Mouse (Mus musculus): ENCODE measurements around the gene Ankrd33b. TPM values are rescaled to one million over a fixed set of nuclear protein-coding genes. Genes with fewer than 3 reads are reported as not detected.

Ankrd33b gene
- total and polyA plus RNA-seq, 2 experiments from 2014 or later: 1.6 TPM

DNA sequence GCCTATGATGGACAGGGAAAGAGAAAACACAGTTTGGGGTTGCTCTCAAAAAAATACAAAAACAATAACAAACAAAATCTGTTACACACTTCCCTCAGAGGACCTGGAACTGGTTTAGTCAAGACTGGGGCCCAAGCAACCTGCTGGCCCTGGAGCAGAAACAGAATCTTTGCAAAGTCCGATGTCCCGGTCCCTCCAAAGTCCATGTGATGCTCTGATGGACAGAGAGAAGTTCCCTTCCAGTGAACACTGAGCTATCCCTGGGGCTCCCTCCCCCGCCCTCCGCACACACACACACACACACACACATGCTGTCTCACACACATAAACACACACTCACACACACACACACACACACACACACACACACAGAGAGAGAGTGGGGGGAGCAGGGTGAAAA is 28.5 kb upstream of the Ankrd33b start:
- ATAC-seq (no peak), DNase-seq (ENCODE audit: low spot score) (no peak)
- no peaks in the 10 kb centered on the region for H3K4me1 ChIP-seq (ENCODE audit: insufficient read depth, low read length)
- no peaks in the 10 kb centered on the region; the same call in 1 of the 2 replicates for H3K9me3 ChIP-seq (ENCODE audit: low read length)
- no peak overlapping the region for H3K4me3 ChIP-seq (ENCODE audit: low read length)
- no peak for TF ChIP-seq CTCF (IDR thresholded peaks at IDR 0.05; ENCODE audit: low read depth)
- no peaks in the 10 kb centered on the region for H3K27me3 ChIP-seq (ENCODE audit: insufficient read depth, low read length)
- H3K36me3 ChIP-seq (ENCODE audit: insufficient read depth, low read length): no peaks in the 10 kb centered on the region
- no peak overlapping the region for H3K9ac ChIP-seq (replicated peaks; ENCODE audit: low read length)
- H3K27ac ChIP-seq: no peak overlapping the region
- no peak overlapping the region for H3K4me2 ChIP-seq (ENCODE audit: low read depth, low read length)
- 93% methylated on average over 4 of the region's 4 CpGs for WGBS

DNA sequence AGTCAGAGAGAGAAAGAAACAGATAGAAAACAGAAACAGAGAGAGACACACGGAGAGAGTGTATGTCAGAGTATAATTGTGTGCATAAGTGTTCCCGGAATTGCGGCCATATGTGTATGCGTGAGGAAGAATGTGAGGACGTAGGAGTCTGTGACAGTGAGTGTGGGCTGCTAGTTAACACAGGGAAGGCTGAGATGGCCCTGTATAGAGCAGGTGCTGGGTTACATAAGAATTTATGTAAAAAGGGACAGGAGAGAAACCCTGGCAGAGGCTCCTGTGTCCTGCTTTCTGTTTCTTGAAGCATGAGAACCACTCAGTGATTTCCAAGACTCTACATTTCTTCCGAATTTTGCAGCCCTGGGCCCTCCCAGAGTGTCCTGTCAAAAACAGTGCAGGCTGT is 25.9 kb upstream of the Ankrd33b start:
- Histone ChIP-seq H3K4me3 (ENCODE audit: low read length) (no peak overlapping the region), H3K4me2 (ENCODE audit: low read depth, low read length) (no peak overlapping the region), H3K9ac (replicated peaks; ENCODE audit: low read length) (no peak overlapping the region), H3K4me1 (ENCODE audit: insufficient read depth, low read length) (no peaks in the 10 kb centered on the region), H3K36me3 (ENCODE audit: insufficient read depth, low read length) (no peaks in the 10 kb centered on the region), H3K9me3 (ENCODE audit: low read length) (no peaks in the 10 kb centered on the region; the same call in 1 of the 2 replicates), H3K27ac (no peak overlapping the region), H3K27me3 (ENCODE audit: insufficient read depth, low read length) (no peaks in the 10 kb centered on the region)
- TF ChIP-seq CTCF (IDR thresholded peaks at IDR 0.05; ENCODE audit: low read depth): no peak
- ATAC-seq (no peak), DNase-seq (ENCODE audit: low spot score) (no peak)
- WGBS: 84% methylated on average over 6 of the region's 6 CpGs

DNA sequence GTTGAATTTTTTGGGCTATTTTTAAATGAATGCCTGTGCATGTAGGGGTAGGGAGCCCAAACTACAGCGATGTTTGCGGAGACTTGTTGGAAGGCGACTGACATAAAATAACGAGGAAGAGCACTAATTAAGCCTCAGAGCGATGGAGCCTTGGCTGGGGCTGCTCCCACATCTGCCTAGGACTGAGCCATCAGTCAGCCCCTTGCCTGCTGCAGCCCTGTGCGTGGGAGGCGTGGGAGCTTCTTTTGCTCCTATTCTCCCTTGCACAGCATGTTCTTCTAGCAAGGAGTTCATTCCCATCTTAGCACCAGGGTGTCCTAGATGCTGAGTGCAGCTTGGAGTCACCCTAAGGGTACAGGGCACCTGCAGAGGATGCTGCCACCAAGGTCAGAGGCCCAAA is 25.2 kb upstream of the Ankrd33b start:
- 79% methylated on average over 7 of the region's 7 CpGs for WGBS
- ATAC-seq: no peak
- Histone ChIP-seq H3K9ac (replicated peaks; ENCODE audit: low read length) (no peak overlapping the region), H3K4me3 (ENCODE audit: low read length) (no peak overlapping the region), H3K9me3 (ENCODE audit: low read length) (no peaks in the 10 kb centered on the region; the same call in 1 of the 2 replicates), H3K27ac (no peak overlapping the region), H3K27me3 (ENCODE audit: insufficient read depth, low read length) (no peaks in the 10 kb centered on the region), H3K4me2 (ENCODE audit: low read depth, low read length) (no peak overlapping the region), H3K4me1 (ENCODE audit: insufficient read depth, low read length) (no peaks in the 10 kb centered on the region), H3K36me3 (ENCODE audit: insufficient read depth, low read length) (no peaks in the 10 kb centered on the region)
- DNase-seq (ENCODE audit: low spot score): no peak
- no peak for TF ChIP-seq CTCF (IDR thresholded peaks at IDR 0.05; ENCODE audit: low read depth)

DNA sequence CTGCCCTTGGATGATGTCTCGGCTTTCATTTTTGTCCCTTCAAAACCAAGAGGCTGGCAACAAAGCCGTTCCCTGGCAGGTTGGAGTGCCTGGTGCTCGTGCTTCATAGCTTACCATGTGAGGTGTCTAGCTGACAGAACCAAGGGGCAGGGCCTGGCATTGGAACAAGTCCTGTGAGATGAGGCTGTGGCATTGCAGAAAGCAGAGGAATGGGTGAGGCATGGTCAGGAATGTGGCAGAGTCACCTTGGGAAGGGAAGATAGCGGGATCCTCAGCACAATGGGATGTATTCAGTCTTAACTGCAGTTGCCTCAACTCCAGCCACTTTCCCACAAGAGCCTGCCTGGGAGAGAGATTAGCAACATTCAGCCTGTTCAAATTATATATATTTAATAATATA is 24.6 kb upstream of the Ankrd33b start:
- no peak for ATAC-seq
- Histone ChIP-seq H3K4me2 (ENCODE audit: low read depth, low read length) (no peak overlapping the region), H3K36me3 (ENCODE audit: insufficient read depth, low read length) (no peaks in the 10 kb centered on the region), H3K9ac (replicated peaks; ENCODE audit: low read length) (no peak overlapping the region), H3K9me3 (ENCODE audit: low read length) (no peaks in the 10 kb centered on the region; the same call in 1 of the 2 replicates), H3K27me3 (ENCODE audit: insufficient read depth, low read length) (no peaks in the 10 kb centered on the region), H3K27ac (no peak overlapping the region), H3K4me3 (ENCODE audit: low read length) (no peak overlapping the region), H3K4me1 (ENCODE audit: insufficient read depth, low read length) (no peaks in the 10 kb centered on the region)
- TF ChIP-seq CTCF (IDR thresholded peaks at IDR 0.05; ENCODE audit: low read depth): no peak
- DNase-seq (ENCODE audit: low spot score): no peak
- 88% methylated on average over 4 of the region's 4 CpGs for WGBS

DNA sequence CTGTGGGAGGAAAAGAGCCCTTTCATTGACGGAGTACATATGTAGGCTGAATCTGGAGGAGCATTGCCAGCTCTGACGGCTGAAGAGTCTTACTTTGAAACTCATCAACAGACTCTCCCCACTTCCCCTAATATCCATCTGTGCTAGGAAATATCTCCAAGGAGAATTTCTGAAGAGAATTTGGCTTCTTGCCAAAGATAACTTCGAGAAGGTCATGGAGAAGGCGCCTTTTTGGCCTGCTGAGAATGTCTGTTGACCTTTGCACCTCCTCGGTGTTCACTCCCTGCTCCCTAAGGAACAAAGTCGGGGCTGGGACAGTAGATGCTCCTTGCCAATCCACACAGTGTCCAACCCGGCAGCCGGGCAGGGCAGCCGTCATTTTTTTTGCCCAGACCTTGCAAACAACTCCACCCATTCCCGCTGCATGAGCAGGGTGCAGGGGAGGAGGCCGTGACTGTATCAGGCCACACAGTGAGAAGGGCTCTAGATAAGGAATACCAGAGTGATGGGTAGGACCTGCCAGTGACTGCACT is 14.5 kb upstream of the Ankrd33b start:
- Histone ChIP-seq H3K9ac (replicated peaks; ENCODE audit: low read length) (no peak overlapping the region), H3K27ac (no peak overlapping the region), H3K9me3 (ENCODE audit: low read length) (no peaks in the 10 kb centered on the region), H3K4me3 (ENCODE audit: low read length) (no peak overlapping the region), H3K4me2 (ENCODE audit: low read depth, low read length) (no peak overlapping the region), H3K4me1 (ENCODE audit: insufficient read depth, low read length) (no peaks in the 10 kb centered on the region), H3K36me3 (ENCODE audit: insufficient read depth, low read length) (no peaks in the 10 kb centered on the region), H3K27me3 (ENCODE audit: insufficient read depth, low read length) (no peaks in the 10 kb centered on the region)
- no peak for TF ChIP-seq CTCF (IDR thresholded peaks at IDR 0.05; ENCODE audit: low read depth)
- ATAC-seq (no peak), DNase-seq (ENCODE audit: low spot score) (no peak)
- WGBS: 53% methylated on average over 11 of the region's 11 CpGs

DNA sequence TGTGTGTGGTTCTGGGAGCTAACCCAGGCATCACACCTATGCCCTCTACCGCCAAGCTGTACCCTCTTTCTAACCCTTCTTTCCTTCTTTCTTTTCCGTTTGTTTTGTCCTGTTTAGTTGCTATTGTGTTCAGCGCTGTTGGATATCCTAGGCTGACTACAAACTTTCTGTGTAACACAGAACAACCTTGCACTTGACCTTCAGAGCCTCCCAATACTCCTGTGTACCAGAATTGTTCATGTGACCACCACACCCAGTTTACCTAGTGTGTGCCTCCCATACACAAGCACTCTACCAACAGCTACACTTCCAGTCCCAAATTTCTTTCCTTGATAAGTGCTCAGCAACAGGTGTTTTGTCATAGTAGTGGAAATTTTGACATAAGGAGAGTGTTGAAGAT is 11.9 kb upstream of the Ankrd33b start:
- no peak overlapping the region for H3K4me3 ChIP-seq (ENCODE audit: low read length)
- no peaks in the 10 kb centered on the region for H3K4me1 ChIP-seq (ENCODE audit: insufficient read depth, low read length)
- no peak for DNase-seq (ENCODE audit: low spot score)
- no peak overlapping the region for H3K9ac ChIP-seq (replicated peaks; ENCODE audit: low read length)
- no peaks in the 10 kb centered on the region for H3K36me3 ChIP-seq (ENCODE audit: insufficient read depth, low read length)
- no peak overlapping the region for H3K4me2 ChIP-seq (ENCODE audit: low read depth, low read length)
- no peak overlapping the region for H3K27ac ChIP-seq
- 87% methylated on average over 3 of the region's 3 CpGs for WGBS
- H3K27me3 ChIP-seq (ENCODE audit: insufficient read depth, low read length): no peaks in the 10 kb centered on the region
- no peak for ATAC-seq
- no peak for TF ChIP-seq CTCF (IDR thresholded peaks at IDR 0.05; ENCODE audit: low read depth)
- no peaks in the 10 kb centered on the region for H3K9me3 ChIP-seq (ENCODE audit: low read length)

DNA sequence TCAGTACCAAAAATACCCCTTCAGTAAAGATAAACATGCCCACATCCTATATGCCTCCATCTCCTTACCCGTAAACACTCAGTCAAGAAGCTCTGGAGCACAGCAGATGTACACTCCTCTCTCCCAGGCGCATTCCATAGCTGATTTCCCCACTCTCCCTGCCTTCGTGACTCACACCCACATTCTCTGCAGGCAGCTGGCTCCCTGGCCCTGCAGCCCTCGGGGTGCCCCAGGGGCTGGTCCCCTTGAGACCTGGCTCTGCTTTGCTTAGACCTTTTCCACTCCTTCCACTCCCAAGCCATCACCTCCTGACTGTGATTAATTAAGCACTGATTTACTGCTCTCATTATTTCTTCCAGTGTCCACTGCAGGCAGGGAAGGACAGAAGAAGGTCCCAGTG is 7.7 kb upstream of the Ankrd33b start:
- no peaks in the 10 kb centered on the region for H3K27me3 ChIP-seq (ENCODE audit: insufficient read depth, low read length)
- DNase-seq (ENCODE audit: low spot score): no peak
- no peak overlapping the region for H3K4me2 ChIP-seq (ENCODE audit: low read depth, low read length)
- no peak for TF ChIP-seq CTCF (IDR thresholded peaks at IDR 0.05; ENCODE audit: low read depth)
- no peak overlapping the region for H3K4me3 ChIP-seq (ENCODE audit: low read length)
- no peak overlapping the region for H3K9ac ChIP-seq (replicated peaks; ENCODE audit: low read length)
- no peaks in the 10 kb centered on the region for H3K36me3 ChIP-seq (ENCODE audit: insufficient read depth, low read length)
- no peaks in the 10 kb centered on the region for H3K4me1 ChIP-seq (ENCODE audit: insufficient read depth, low read length)
- H3K27ac ChIP-seq: no peak overlapping the region
- 57% methylated on average over 4 of the region's 4 CpGs for WGBS
- H3K9me3 ChIP-seq (ENCODE audit: low read length): no peaks in the 10 kb centered on the region
- no peak for ATAC-seq

All from hindbrain, postnatal 0 days (tissue).